Mouse (Mus musculus) E14TG2a.4 (cell line): ENCODE measurements around the gene Tfdp2.

ENCODE experiments used
- H3K27me3 ChIP-seq: 2 replicates; pipeline ENCODE4 v1.6.1; 2014; ENCODE audit warnings: low read length, control low read depth; ENCODE audit not compliant: insufficient read depth
- H3K36me3 ChIP-seq: 2 replicates; pipeline ENCODE4 v1.6.1; 2014; ENCODE audit warnings: low read length, control low read depth; ENCODE audit not compliant: insufficient read depth
- H3K4me1 ChIP-seq: replicated peaks from 2 replicates; pipeline ENCODE4 v1.6.1; 2014; ENCODE audit warnings: low read depth, low read length, control low read depth
- H3K4me3 ChIP-seq: replicated peaks from 2 replicates; pipeline ENCODE4 v1.5.1; 2014; ENCODE audit warnings: mild to moderate bottlenecking, low read length
- H3K9me3 ChIP-seq: 2 replicates; pipeline ENCODE4 v1.6.1; 2014; ENCODE audit warnings: low read length, control low read depth
- CTCF ChIP-seq: conservative IDR thresholded peaks from 2 replicates; pipeline ENCODE4 v1.5.1; 2014; ENCODE audit warnings: low read length
- NANOG ChIP-seq: IDR thresholded peaks from 2 replicates; pipeline ENCODE4 v1.6.1; 2014; ENCODE audit warnings: borderline replicate concordance, low read length, mixed read lengths
- POU5F1 ChIP-seq: IDR thresholded peaks from 2 replicates; pipeline ENCODE4 v1.6.1; 2014; ENCODE audit warnings: low read length, borderline replicate concordance

Tfdp2 gene

DNA sequence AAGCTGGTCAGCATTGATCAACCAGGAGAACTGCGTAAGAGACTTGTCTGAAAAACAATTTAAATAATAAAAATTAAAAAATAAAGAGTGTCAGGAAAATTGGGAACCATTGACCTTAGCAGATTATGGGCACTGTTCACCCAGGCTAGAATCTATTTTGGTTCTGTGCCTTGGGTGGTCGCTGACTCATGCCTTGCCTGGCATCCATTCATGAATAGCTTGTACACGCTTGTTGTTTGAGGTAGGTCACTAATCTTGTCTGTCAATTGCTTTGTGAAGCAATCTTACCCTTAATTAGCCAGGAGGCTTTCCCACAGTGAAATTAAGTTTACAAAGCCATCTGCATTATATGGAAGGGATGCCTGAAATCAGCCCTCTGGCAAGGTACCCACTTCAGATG, 112.7 kb downstream of the Tfdp2 start:
- Histone ChIP-seq H3K9me3 (no peaks in the 10 kb centered on the region), H3K27me3 (no peaks in the 10 kb centered on the region), H3K4me1 (peaks cover 7% of the 10 kb centered on the region), H3K4me3 (no peak overlapping the region), H3K36me3 (peaks cover 74% of the 10 kb centered on the region)
- no peak for TF ChIP-seq NANOG
- no peak for TF ChIP-seq POU5F1
- TF ChIP-seq CTCF: no peak

DNA sequence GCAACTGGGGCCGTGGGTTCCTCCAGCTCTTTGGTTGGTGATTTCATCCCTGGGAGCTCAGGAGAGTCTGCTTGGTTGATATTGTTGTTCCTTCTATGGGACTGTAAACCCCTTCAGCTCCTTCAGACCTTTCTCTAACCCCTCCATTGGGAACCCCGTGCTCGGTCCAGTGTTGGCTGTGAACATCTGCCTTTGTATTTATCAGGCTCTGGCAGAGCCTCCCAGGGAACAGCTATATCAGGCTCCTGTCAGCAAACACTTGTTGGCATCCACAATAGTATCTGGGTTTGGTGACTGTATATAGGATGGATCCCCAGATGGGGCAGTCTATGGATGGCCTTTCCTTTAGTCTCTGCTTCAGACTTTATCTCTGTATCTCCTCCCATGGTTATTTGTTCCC, 116.0 kb downstream of the Tfdp2 start:
- no peaks in the 10 kb centered on the region for H3K9me3 ChIP-seq
- peaks cover 7% of the 10 kb centered on the region for H3K4me1 ChIP-seq
- no peaks in the 10 kb centered on the region for H3K27me3 ChIP-seq
- TF ChIP-seq CTCF (no peak), POU5F1 (no peak), NANOG (no peak)
- peaks cover 85% of the 10 kb centered on the region for H3K36me3 ChIP-seq
- H3K4me3 ChIP-seq: no peak overlapping the region

DNA sequence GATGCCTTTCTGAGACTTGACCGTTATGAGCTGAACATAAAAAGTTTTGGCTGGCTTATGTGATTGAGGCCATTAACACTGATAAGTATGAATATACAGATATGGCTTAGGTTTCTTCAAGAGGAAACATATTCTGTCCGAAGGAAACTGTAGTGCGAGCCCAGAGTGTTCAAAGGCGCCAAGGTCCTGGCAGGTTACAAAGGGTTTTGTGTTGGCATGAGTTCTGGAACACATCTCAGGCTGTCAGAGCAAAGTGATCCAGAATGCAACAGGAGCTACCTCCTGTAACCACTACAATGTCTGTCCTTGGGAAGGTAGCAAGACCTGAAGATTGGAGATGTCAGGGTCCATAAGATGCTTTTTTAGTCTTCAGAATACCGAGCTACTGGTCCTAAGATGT, 123.3 kb downstream of the Tfdp2 start:
- H3K4me3 ChIP-seq: no peak overlapping the region
- H3K9me3 ChIP-seq: no peaks in the 10 kb centered on the region
- no peaks in the 10 kb centered on the region for H3K27me3 ChIP-seq
- TF ChIP-seq CTCF (no peak), POU5F1 (no peak), NANOG (no peak)
- peaks cover 3% of the 10 kb centered on the region for H3K4me1 ChIP-seq
- H3K36me3 ChIP-seq: peaks cover 87% of the 10 kb centered on the region

DNA sequence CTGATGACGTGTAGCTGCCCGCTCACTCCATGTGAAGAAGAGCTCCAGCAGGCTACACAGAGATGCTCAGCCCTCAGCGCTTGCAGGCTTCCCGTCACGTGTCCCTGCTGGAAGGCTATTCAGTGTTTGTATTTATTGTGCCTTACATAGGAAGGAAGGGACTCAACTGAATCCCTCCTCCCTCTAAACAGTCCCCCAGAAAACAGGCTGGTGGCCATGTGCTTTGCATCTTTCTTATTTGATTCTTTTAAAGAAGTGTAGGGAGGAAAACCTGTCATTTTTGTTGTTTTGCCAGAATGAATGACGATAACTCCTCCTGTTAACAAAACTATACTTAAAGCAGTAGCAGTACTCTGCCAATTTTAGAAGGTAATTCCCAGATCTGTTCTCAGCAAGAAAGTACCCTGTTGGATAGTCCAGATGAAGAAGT, 124.5 kb downstream of the Tfdp2 start:
- H3K36me3 ChIP-seq: peaks cover 74% of the 10 kb centered on the region
- TF ChIP-seq CTCF (no peak), NANOG (no peak), POU5F1 (no peak)

DNA sequence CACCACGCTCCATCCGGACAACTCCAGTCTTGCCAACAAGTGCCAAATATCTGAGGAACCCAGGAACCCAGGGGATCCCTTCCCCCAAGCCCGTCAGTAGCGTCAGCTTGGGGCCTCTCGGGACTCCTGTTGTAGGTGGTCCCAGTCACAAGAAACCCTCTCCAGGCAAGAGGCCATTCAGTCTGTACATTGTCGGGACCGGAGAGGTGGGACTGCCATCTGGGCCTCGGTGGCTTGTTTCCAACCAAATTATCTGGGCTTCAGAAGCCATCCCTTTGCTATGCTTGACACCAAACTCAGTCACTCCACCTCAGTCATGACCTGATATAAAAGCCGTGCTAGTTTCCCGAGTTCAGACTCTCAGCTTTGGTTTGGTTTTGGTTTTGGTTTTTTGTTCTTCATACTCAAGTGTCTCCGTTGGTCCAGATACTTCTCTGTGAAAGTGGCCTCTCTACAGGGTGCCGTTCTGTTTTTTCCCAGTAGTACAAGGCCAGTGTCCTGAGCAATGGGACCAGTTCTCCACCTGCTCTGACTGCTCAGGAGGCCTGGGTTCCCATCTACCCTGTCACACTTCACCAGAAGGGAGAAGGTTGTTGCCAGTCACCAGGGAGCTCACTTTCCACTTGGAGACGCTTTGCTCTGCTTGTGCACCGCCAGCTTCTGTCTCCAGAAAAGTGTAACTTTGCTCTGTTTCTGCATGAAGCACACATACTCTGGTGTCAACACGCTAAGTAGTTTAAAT, 126.5 kb downstream of the Tfdp2 start:
- no peak overlapping the region for H3K4me3 ChIP-seq
- peaks cover 27% of the 10 kb centered on the region for H3K4me1 ChIP-seq
- H3K27me3 ChIP-seq: no peaks in the 10 kb centered on the region
- TF ChIP-seq CTCF: no peak
- TF ChIP-seq POU5F1: no peak
- TF ChIP-seq NANOG: no peak
- peaks cover 55% of the 10 kb centered on the region for H3K36me3 ChIP-seq
- no peaks in the 10 kb centered on the region for H3K9me3 ChIP-seq

More for the DNA sequence above, 124.5 kb downstream of the Tfdp2 start:
- Histone ChIP-seq H3K27me3 (no peaks in the 10 kb centered on the region), H3K4me1 (peaks cover 14% of the 10 kb centered on the region), H3K4me3 (no peak overlapping the region), H3K9me3 (no peaks in the 10 kb centered on the region)

DNA sequence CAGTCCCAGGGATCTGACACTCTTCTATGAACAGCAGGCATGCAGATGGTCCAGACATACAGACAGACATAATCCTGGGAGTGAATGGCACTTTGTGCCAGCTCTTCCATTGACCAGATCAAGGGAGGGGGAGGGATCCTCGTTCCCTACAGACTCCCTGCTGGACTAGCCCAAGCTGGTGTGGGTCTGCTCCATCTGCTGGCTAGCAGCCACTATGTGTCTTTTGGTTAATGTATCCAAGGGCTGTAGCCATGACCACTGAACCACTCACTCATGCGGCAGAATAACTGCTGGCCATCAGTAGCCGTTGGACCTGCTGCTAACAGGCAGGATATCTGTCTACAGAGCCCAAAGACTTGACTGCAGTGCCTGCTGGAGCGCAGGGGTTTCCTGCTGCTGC, 128.4 kb downstream of the Tfdp2 start:
- Histone ChIP-seq H3K4me1 (peaks cover 27% of the 10 kb centered on the region), H3K36me3 (peaks cover 36% of the 10 kb centered on the region), H3K4me3 (no peak overlapping the region), H3K9me3 (no peaks in the 10 kb centered on the region), H3K27me3 (no peaks in the 10 kb centered on the region)
- TF ChIP-seq NANOG (no peak), CTCF (no peak), POU5F1 (no peak)

DNA sequence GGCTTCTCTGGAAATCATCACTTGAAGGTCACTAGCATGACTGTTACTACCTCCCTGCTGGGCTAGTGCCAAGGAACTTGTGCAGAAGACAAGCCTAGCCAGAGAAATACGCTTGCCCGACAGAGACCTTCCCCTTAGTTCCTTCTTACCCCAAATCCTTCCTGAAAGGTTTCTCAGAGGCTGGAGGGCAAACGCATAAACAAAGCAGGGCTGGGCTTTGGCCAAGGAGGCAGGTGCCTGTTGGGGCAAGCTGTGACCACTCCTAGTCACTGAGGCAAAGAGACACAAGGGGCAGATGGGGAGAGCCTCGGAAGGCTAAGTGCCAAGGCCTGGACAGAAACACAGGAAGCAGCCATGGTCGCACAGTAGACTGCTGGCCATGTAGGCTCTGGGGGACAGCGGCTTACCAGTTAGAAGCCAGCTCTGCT, 130.4 kb downstream of the Tfdp2 start:
- TF ChIP-seq NANOG (no peak), POU5F1 (no peak), CTCF (no peak)
- Histone ChIP-seq H3K4me3 (no peak overlapping the region), H3K36me3 (peaks cover 22% of the 10 kb centered on the region), H3K27me3 (no peaks in the 10 kb centered on the region), H3K9me3 (no peaks in the 10 kb centered on the region), H3K4me1 (peaks cover 41% of the 10 kb centered on the region)

DNA sequence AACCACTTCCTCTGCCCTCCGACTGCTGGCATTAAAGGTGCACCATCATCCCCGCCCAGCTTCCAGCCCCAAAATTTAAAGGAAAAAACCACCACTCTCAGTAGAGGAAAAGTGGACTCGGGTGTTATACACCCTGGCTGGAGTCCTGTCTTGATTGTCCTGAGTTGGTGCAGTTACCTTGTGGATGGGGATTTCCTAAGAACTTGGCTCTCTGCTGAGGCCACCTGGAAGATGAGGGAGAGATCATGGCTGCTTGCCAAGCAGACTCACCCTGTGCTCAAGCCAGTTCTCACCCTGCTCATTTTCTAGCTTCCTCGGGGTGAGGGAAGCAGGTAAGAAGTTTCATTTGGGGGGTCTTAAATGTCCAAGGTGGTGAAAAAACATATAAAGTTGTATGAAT, 132.2 kb downstream of the Tfdp2 start:
- no peak for TF ChIP-seq CTCF
- no peak for TF ChIP-seq POU5F1
- no peak for TF ChIP-seq NANOG
- H3K27me3 ChIP-seq: no peaks in the 10 kb centered on the region
- H3K9me3 ChIP-seq: no peaks in the 10 kb centered on the region
- no peak overlapping the region for H3K4me3 ChIP-seq
- H3K4me1 ChIP-seq: peaks cover 42% of the 10 kb centered on the region
- peaks cover 21% of the 10 kb centered on the region for H3K36me3 ChIP-seq

DNA sequence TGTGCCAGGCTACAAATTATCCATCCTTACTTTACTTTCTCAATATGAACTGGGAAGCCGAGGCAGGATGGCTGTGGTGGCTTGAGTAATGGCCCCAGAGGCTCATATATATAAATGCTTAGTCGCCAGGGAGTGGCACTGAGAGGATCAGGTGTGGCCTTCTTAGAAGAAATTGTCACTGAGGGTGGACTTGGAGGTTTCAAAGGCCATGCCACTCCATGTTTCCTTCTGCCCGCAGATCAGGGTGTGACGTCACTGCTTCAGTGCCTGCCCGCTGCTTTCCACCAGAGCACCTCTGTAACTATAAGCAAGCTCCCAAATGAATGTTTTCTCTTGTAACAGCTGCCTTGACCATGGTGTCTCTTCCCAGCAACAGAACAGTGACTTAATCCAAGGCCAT, 135.1 kb downstream of the Tfdp2 start:
- no peak for TF ChIP-seq CTCF
- no peak for TF ChIP-seq NANOG
- TF ChIP-seq POU5F1: no peak
- no peak overlapping the region for H3K4me3 ChIP-seq
- peaks cover 24% of the 10 kb centered on the region for H3K4me1 ChIP-seq

More for the DNA sequence above, 135.1 kb downstream of the Tfdp2 start:
- Histone ChIP-seq H3K9me3 (no peaks in the 10 kb centered on the region), H3K36me3 (peaks cover 47% of the 10 kb centered on the region), H3K27me3 (no peaks in the 10 kb centered on the region)
